In genomic region chr8:81847929-81848328, GRCm38 (mm10) we compare ENCODE assay signal across 23 mouse cellular contexts.
A peak's percentile ranks its signal among the peaks of the same experiment; 100 is the strongest.
DNase-seq lines count a peak whose midpoint lies in the region; ATAC-seq and TF ChIP-seq lines count a peak whose summit lies in the region.
"Had no signal": no experiment of that assay in that cellular context is flagged by ENCODE, and none has a peak within 500 bp of the region (broad histone marks: within the 10 kb centered on the region; RNA-seq: fewer than 3 reads in every experiment).

No protein-coding gene starts in this region.

- H3K79me2 ChIP-seq in C2C12 (ENCODE audit: control insufficient read depth, insufficient read depth) (no peaks in the 10 kb centered on the region), myocyte (ENCODE audit: control insufficient read depth, insufficient read depth) (no peaks in the 10 kb centered on the region)

- H3ac ChIP-seq in C2C12 (ENCODE audit: control insufficient read depth, insufficient read length, low read depth) (no peak overlapping the region), myocyte (ENCODE audit: control insufficient read depth, insufficient read length) (no peak overlapping the region)

- no peaks in the 10 kb centered on the region for H3K27me3 ChIP-seq in C2C12 (ENCODE audit: control insufficient read depth, insufficient read depth, insufficient read length)
- no peaks in the 10 kb centered on the region for H3K27me3 ChIP-seq in myocyte (ENCODE audit: control insufficient read depth, insufficient read depth, insufficient read length)
- H3K27me3 ChIP-seq: CH12.LX, Patski had no signal

- H3K36me3 ChIP-seq in C2C12 (ENCODE audit: control insufficient read depth, insufficient read depth) (no peaks in the 10 kb centered on the region), myocyte (ENCODE audit: control insufficient read depth, insufficient read depth) (no peaks in the 10 kb centered on the region)

- TF ChIP-seq POLR2A in myocyte (IDR thresholded peaks at IDR 0.05; ENCODE audit: insufficient read length, low read depth) = no peak

- no peak overlapping the region for H3K4me3 ChIP-seq in C2C12 (ENCODE audit: insufficient read depth, poor library complexity, severe bottlenecking)
- no peak overlapping the region for H3K4me3 ChIP-seq in myocyte

- no peak overlapping the region for H3K4me2 ChIP-seq in myocyte (ENCODE audit: low read depth)

- no peak for ATAC-seq in megakaryocyte progenitor cell, adult 5-6 weeks (replicated peaks; ENCODE audit: poor library complexity)
- ATAC-seq: activated CD4-positive, CD25-positive, alpha-beta regulatory T cell, adult 4 months; CD4-positive, CD25-positive, alpha-beta regulatory T cell, adult 4 months; Patski had no signal

- DNase-seq in 416B (ENCODE audit: low read depth) = peak; percentile 1
- DNase-seq in adrenal gland, adult 18-20 months (ENCODE audit: low spot score in 2 of 2) = no peak
- DNase-seq in lung, postnatal 10 days = no peak
- DNase-seq: adrenal gland, adult 2 months; adrenal gland, adult 8-10 months; adrenal gland, postnatal 10 days; adrenal gland, postnatal 14 days; adrenal gland, postnatal 25 days; adrenal gland, postnatal 36 days; B cell, adult 2 months; cerebellum, adult 11 months; cerebellum, adult 11-12 months; cerebellum, adult 18-20 months; cerebellum, adult 2 months; cerebellum, adult 8-10 months; cerebellum, adult 9-10 months had no signal

- TF ChIP-seq CTCF in C2C12 (IDR thresholded peaks at IDR 0.05; ENCODE audit: control insufficient read depth, insufficient read depth, insufficient read length) = no peak

- H3K79me3 ChIP-seq in C2C12 (ENCODE audit: low read depth) = no peaks in the 10 kb centered on the region

TF ChIP-seq in C2C12, 6 proteins besides CTCF, POLR2A, EP300 and RAD21:
- TF ChIP-seq MYOG (IDR thresholded peaks at IDR 0.05; ENCODE audit: control insufficient read depth, extremely low read depth, insufficient read length) = no peak
- TF ChIP-seq CEBPB (IDR thresholded peaks at IDR 0.05; ENCODE audit: low read depth) = peak; percentile 91

TF ChIP-seq in myocyte, 11 proteins besides CTCF, POLR2A, EP300 and RAD21:
- TF ChIP-seq POLR2AphosphoS2 (IDR thresholded peaks at IDR 0.05; ENCODE audit: insufficient read length, low read depth) (no peak), CEBPB (IDR thresholded peaks at IDR 0.05; ENCODE audit: insufficient read depth, poor library complexity, severe bottlenecking) (peak; percentile 85)
TF ChIP-seq in myocyte: peak in this region for 1.
